ENCODE assay signal across 10 mouse cellular contexts in the genomic region with DNA sequence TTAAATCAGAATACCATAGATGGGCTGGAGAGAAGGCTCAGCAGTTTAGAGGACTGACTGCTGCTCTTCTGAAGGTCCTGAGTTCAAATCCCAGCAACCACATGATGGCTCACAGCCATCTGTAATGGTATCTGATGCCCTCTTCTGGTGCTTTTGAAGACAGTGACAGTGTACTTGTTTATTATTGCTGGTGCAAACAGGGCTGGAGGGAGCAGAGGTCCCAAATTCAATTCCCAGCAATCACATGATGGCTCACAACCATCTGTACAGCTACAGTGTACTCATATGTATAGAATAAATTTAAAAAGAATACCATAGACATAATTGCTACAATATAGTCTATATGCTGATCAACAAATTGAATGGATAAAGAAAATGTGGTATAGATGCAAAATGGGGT. TPM values are rescaled to one million over a fixed set of nuclear protein-coding genes. Genes with fewer than 3 reads are reported as not detected.
DNase-seq lines count a peak whose midpoint lies in the region; ATAC-seq and TF ChIP-seq lines count a peak whose summit lies in the region.
"Had no signal": no experiment of that assay in that cellular context is flagged by ENCODE, and none has a peak within 500 bp of the region (broad histone marks: within the 10 kb centered on the region; RNA-seq: fewer than 3 reads in every experiment).

No protein-coding gene starts in this region.

- no peak for ATAC-seq in limb, embryonic 12.5 days (ENCODE audit: insufficient number of reproducible peaks, insufficient read depth, low FRiP score, low TSS enrichment, low read depth)
- no peak for ATAC-seq in liver, embryonic 12.5 days

- H3K27me3 ChIP-seq in limb, embryonic 12.5 days = no peaks in the 10 kb centered on the region
- H3K27me3 ChIP-seq in limb, embryonic 10.5 days (ENCODE audit: low read depth, poor library complexity, severe bottlenecking) = no peaks in the 10 kb centered on the region
- H3K27me3 ChIP-seq in liver, embryonic 12.5 days (replicated peaks) = no peaks in the 10 kb centered on the region
- H3K27me3 ChIP-seq: embryonic facial prominence, embryonic 13.5 days had no signal

- no peak overlapping the region for H3K9ac ChIP-seq in limb, embryonic 12.5 days (replicated peaks)
- peak overlapping the region; percentile 22; the same call in 1 of the 2 replicates for H3K9ac ChIP-seq in liver, embryonic 12.5 days

- no peaks in the 10 kb centered on the region for H3K4me1 ChIP-seq in limb, embryonic 12.5 days (replicated peaks)
- peaks cover 11% of the 10 kb centered on the region for H3K4me1 ChIP-seq in limb, embryonic 10.5 days
- peaks cover 34% of the 10 kb centered on the region for H3K4me1 ChIP-seq in liver, embryonic 12.5 days

- no peak for DNase-seq in gastrocnemius, adult 2 months
- DNase-seq in gastrocnemius, adult 18-20 months (ENCODE audit: low spot score) = no peak
- DNase-seq in limb, embryonic 10.5 days (ENCODE audit: low spot score) = no peak
- peak; percentile 67 for DNase-seq in 416B (ENCODE audit: low read depth)
- no peak for DNase-seq in adrenal gland, postnatal 25 days
- no peak for DNase-seq in spleen, postnatal 14 days (ENCODE audit: low spot score in 2 of 2)

- 0 out of 2 replicates have a peak overlapping the region, but pooled peaks have one; percentile 61 for H3K4me2 ChIP-seq in limb, embryonic 12.5 days
- peak overlapping the region; percentile 77 for H3K4me2 ChIP-seq in liver, embryonic 12.5 days

- H3K27ac ChIP-seq in gastrocnemius, adult 2 months = peak overlapping the region; percentile 93
- no peak overlapping the region for H3K27ac ChIP-seq in limb, embryonic 12.5 days
- no peak overlapping the region for H3K27ac ChIP-seq in limb, embryonic 10.5 days
- H3K27ac ChIP-seq in liver, embryonic 12.5 days = 0 out of 2 replicates have a peak overlapping the region, but pooled peaks have one; percentile 25

- no peaks in the 10 kb centered on the region for H3K36me3 ChIP-seq in limb, embryonic 12.5 days
- H3K36me3 ChIP-seq in limb, embryonic 10.5 days = no peaks in the 10 kb centered on the region
- no peaks in the 10 kb centered on the region for H3K36me3 ChIP-seq in liver, embryonic 12.5 days
- H3K36me3 ChIP-seq: embryonic facial prominence, embryonic 13.5 days had no signal

- no peak for TF ChIP-seq CTCF in gastrocnemius, adult 2 months (IDR thresholded peaks at IDR 0.05)

- H3K9me3 ChIP-seq in limb, embryonic 12.5 days = no peaks in the 10 kb centered on the region
- H3K9me3 ChIP-seq in limb, embryonic 10.5 days (replicated peaks) = no peaks in the 10 kb centered on the region
- H3K9me3 ChIP-seq in liver, embryonic 12.5 days (replicated peaks) = no peaks in the 10 kb centered on the region
- H3K9me3 ChIP-seq: embryonic facial prominence, embryonic 13.5 days had no signal

- intact Hi-C loops in gastrocnemius, adult 2 months (cut with DNase I) = no loop called here

- H3K4me3 ChIP-seq in gastrocnemius, adult 2 months = no peak overlapping the region
- no peak overlapping the region for H3K4me3 ChIP-seq in limb, embryonic 12.5 days (replicated peaks)
- no peak overlapping the region for H3K4me3 ChIP-seq in limb, embryonic 10.5 days
- no peak overlapping the region for H3K4me3 ChIP-seq in liver, embryonic 12.5 days

RNA-seq across cellular contexts. Expression of a gene that starts 42.6 kb away (rescaled TPM):
- not detected for total RNA-seq in gastrocnemius, adult 2 months (2021)
- total RNA-seq in gastrocnemius, adult 18-20 months (2021) = under 1 TPM; 0.14 TPM
- 0.47 and 0.81 TPM in 2 replicates for polyA plus RNA-seq in limb, embryonic 12.5 days (2016; fragmentation: Nextera tagmentation; extraction: Ambion mirVana)
- polyA plus RNA-seq in limb, embryonic 10.5 days (2016; fragmentation: Nextera tagmentation; extraction: Ambion mirVana) = 0.16 and 0.33 TPM in 2 replicates
- not detected in 2 replicates for polyA plus RNA-seq in liver, embryonic 12.5 days (2016; fragmentation: Nextera tagmentation; extraction: Ambion mirVana)
- 0.19 and 1.1 TPM in 2 replicates for total RNA-seq in adrenal gland, postnatal 25 days (2021)
- total RNA-seq: heart, postnatal 4 days had no signal

RNA-seq across cellular contexts. Expression of a gene that starts 42.7 kb away (rescaled TPM):
- under 1 TPM; 0.26 to 0.45 TPM for total RNA-seq in gastrocnemius, adult 2 months (2021)
- under 1 TPM; 0.17 to 0.18 TPM for total RNA-seq in gastrocnemius, adult 18-20 months (2021)
- 11.8 and 12.3 TPM in 2 replicates for polyA plus RNA-seq in limb, embryonic 12.5 days (2016; fragmentation: Nextera tagmentation; extraction: Ambion mirVana)
- 11.5 and 15.4 TPM in 2 replicates for polyA plus RNA-seq in limb, embryonic 10.5 days (2016; fragmentation: Nextera tagmentation; extraction: Ambion mirVana)
- polyA plus RNA-seq in liver, embryonic 12.5 days (2016; fragmentation: Nextera tagmentation; extraction: Ambion mirVana) = 5.0 and 5.9 TPM in 2 replicates
- 2.0 and 3.2 TPM in 2 replicates for total RNA-seq in adrenal gland, postnatal 25 days (2021)

Comparison
In these comparisons a context has a peak if more than half of its experiments do, and no peak if none do; other contexts are left out.
1. H3K27ac ChIP-seq: peak in gastrocnemius, adult 2 months (single experiment) and liver, embryonic 12.5 days (single experiment); none in limb, embryonic 12.5 days (single experiment) and limb, embryonic 10.5 days (single experiment).